Mouse (Mus musculus) embryonic stem cell, embryonic (primary cell): ENCODE data around the gene Dnajb5.

Experiments
- CTCF ChIA-PET, 4 experiments: fragments of 300-600 bp in 2 of 4; fragments of 350-600 bp in 2 of 4; sonication (Branson Sonifier 250); formaldehyde crosslinking; loops; one replicate each; lab custom pipeline; 2022; ENCODE audit warnings: inconsistent platforms in 2 of 4; lab: Charles Lee
- POLR2A ChIA-PET, 4 experiments: fragments of 300-600 bp in 2 of 4; fragments of 350-600 bp in 2 of 4; sonication (Branson Sonifier 250); formaldehyde crosslinking; loops; one replicate each; lab custom pipeline; 2022; ENCODE audit warnings: antibody characterized with exemption in 4 of 4, inconsistent platforms in 1 of 4; lab: Charles Lee

Gene Dnajb5

GRCm38 (mm10) chr4:42949676-42950051, at the start of gene Dnajb5:
Dnajb5 (plus strand) TSS chr4:42949814.
- POLR2A ChIA-PET: interaction anchor here in 3 of 4 experiments (0.6 to 3.5 kb wide), 29 partner anchors 8 to 1194 kb away, joined by 3 to 22 read pairs (median 4); partner anchors contain the start of genes Vcp (in 3 of the 3), Fancg (in 1 of the 3), Phf24 (in 1 of the 3) and Sigmar1 (in 1 of the 3)
- CTCF ChIA-PET: interaction anchor here in 3 of 4 experiments (0.7 to 4.2 kb wide), 14 partner anchors 11 to 1235 kb away, joined by 3 to 17 read pairs (median 3); partner anchors contain the start of gene Phf24 (in 1 of the 3)

- ChIA-PET CTCF (interaction anchor here in 3 of 4 experiments (0.7 to 1.5 kb wide), 5 partner anchors 15 to 60 kb away, joined by 3 to 5 read pairs (median 3); partner anchors contain the start of gene Phf24 (in 1 of the 3)), POLR2A (interaction anchor here in 2 of 4 experiments (0.6 to 1.6 kb wide), 5 partner anchors 17 to 1207 kb away, joined by 3 to 6 read pairs (median 4); no protein-coding TSS in a partner anchor)
Observed at GRCm38 (mm10) chr4:42900878-42901277, 48.7 kb upstream of the Dnajb5 start.

GRCm38 (mm10) chr4:42902174-42902573, 47.4 kb upstream of the Dnajb5 start:
- CTCF ChIA-PET: interaction anchor here in 2 of 4 experiments (0.7 to 1.5 kb wide), 3 partner anchors 9 to 32 kb away, joined by 3 read pairs; partner anchors contain the start of gene Phf24 (in 1 of the 2)
- POLR2A ChIA-PET: no interaction called here

- CTCF ChIA-PET: interaction anchor here in 3 of 4 experiments (0.6 to 1.2 kb wide), 3 partner anchors 16 to 51 kb away, joined by 3 read pairs; no protein-coding TSS in a partner anchor
- POLR2A ChIA-PET: interaction anchor here in 1 of 4 experiments (1.5 kb wide), 1 partner anchor 48 kb away, joined by 4 read pairs; no protein-coding TSS in a partner anchor
Observed at GRCm38 (mm10) chr4:42902730-42903129, 46.9 kb upstream of the Dnajb5 start.

GRCm38 (mm10) chr4:42903942-42904341, 45.7 kb upstream of the Dnajb5 start:
- CTCF ChIA-PET: interaction anchor here in 2 of 4 experiments (1.0 to 1.2 kb wide), 2 partner anchors 42 to 50 kb away, joined by 3 read pairs; no protein-coding TSS in a partner anchor
- POLR2A ChIA-PET: interaction anchor here in 2 of 4 experiments (0.7 to 1.5 kb wide), 2 partner anchors 46 to 703 kb away, joined by 3 to 4 read pairs; no protein-coding TSS in a partner anchor

- ChIA-PET POLR2A (interaction anchor here in 1 of 4 experiments (0.7 to 0.9 kb wide), 2 partner anchors 10 to 702 kb away, joined by 3 read pairs; no protein-coding TSS in a partner anchor), CTCF (interaction anchor here in 1 of 4 experiments (0.9 kb wide), 1 partner anchor 117 kb away, joined by 3 read pairs; no protein-coding TSS in a partner anchor)
Observed at GRCm38 (mm10) chr4:42904523-42904922, 45.1 kb upstream of the Dnajb5 start.

- ChIA-PET POLR2A (interaction anchor here in 1 of 4 experiments (0.9 kb wide), 1 partner anchor 10 kb away, joined by 3 read pairs; no protein-coding TSS in a partner anchor), CTCF (interaction anchor here in 2 of 4 experiments (0.7 to 0.9 kb wide), 2 partner anchors 40 to 116 kb away, joined by 3 read pairs; no protein-coding TSS in a partner anchor)
Observed at GRCm38 (mm10) chr4:42904966-42905365, 44.6 kb upstream of the Dnajb5 start.

GRCm38 (mm10) chr4:42913391-42913790, 36.2 kb upstream of the Dnajb5 start:
- ChIA-PET CTCF (interaction anchor here in 1 of 4 experiments (1.3 to 1.4 kb wide), 2 partner anchors 32 to 41 kb away, joined by 3 to 4 read pairs; no protein-coding TSS in a partner anchor), POLR2A (no interaction called here)

GRCm38 (mm10) chr4:42915311-42915710, 34.3 kb upstream of the Dnajb5 start:
- ChIA-PET POLR2A (no interaction called here), CTCF (no interaction called here)

GRCm38 (mm10) chr4:42915966-42916365, 33.6 kb upstream of the Dnajb5 start:
- CTCF ChIA-PET: interaction anchor here (0.6 to 1.8 kb wide), 6 partner anchors 14 to 95 kb away, joined by 3 to 6 read pairs (median 4); partner anchors contain the start of gene Dnajb5 (in 1 of the 4)
- POLR2A ChIA-PET: interaction anchor here in 3 of 4 experiments (0.6 to 0.7 kb wide), 3 partner anchors 30 to 95 kb away, joined by 3 to 11 read pairs (median 4); partner anchors contain the start of gene Dnajb5 (in 1 of the 3)

- CTCF ChIA-PET: interaction anchor here (0.6 to 1.8 kb wide), 7 partner anchors 15 to 94 kb away, joined by 3 to 6 read pairs (median 4); partner anchors contain the start of gene Dnajb5 (in 1 of the 4)
- POLR2A ChIA-PET: interaction anchor here in 3 of 4 experiments (0.6 to 1.4 kb wide), 4 partner anchors 16 to 94 kb away, joined by 3 to 11 read pairs (median 4); partner anchors contain the start of gene Dnajb5 (in 1 of the 3)
Observed at GRCm38 (mm10) chr4:42916617-42917401, 32.8 kb upstream of the Dnajb5 start, which contains the start of gene Phf24. Phf24 (plus strand) TSS chr4:42916660.

- POLR2A ChIA-PET: interaction anchor here in 1 of 4 experiments (1.4 kb wide), 1 partner anchor 16 kb away, joined by 4 read pairs; no protein-coding TSS in a partner anchor
Observed at GRCm38 (mm10) chr4:42917402-42917774, 32.2 kb upstream of the Dnajb5 start.

GRCm38 (mm10) chr4:42920726-42921125, 28.9 kb upstream of the Dnajb5 start:
- CTCF ChIA-PET: interaction anchor here in 1 of 4 experiments (1.6 kb wide), 1 partner anchor 41 kb away, joined by 5 read pairs; no protein-coding TSS in a partner anchor
- POLR2A ChIA-PET: interaction anchor here in 1 of 4 experiments (0.9 kb wide), 1 partner anchor 26 kb away, joined by 3 read pairs; no protein-coding TSS in a partner anchor

More at GRCm38 (mm10) chr4:42917402-42917774, 32.2 kb upstream of the Dnajb5 start:
- CTCF ChIA-PET: interaction anchor here in 1 of 4 experiments (1.1 to 1.8 kb wide), 3 partner anchors 28 to 37 kb away, joined by 3 to 5 read pairs (median 4); partner anchors contain the start of gene Dnajb5

GRCm38 (mm10) chr4:42921536-42921935, 28.1 kb upstream of the Dnajb5 start:
- POLR2A ChIA-PET: interaction anchor here (0.6 to 1.5 kb wide), 4 partner anchors 20 to 369 kb away, joined by 3 to 5 read pairs (median 4); partner anchors contain the start of gene Dnajb5 (in 1 of the 4)
- CTCF ChIA-PET: interaction anchor here in 2 of 4 experiments (0.6 to 0.7 kb wide), 2 partner anchors 17 to 156 kb away, joined by 3 to 5 read pairs; no protein-coding TSS in a partner anchor

- CTCF ChIA-PET: interaction anchor here in 1 of 4 experiments (0.6 kb wide), 1 partner anchor 16 kb away, joined by 5 read pairs; no protein-coding TSS in a partner anchor
- POLR2A ChIA-PET: interaction anchor here in 3 of 4 experiments (0.6 to 1.5 kb wide), 3 partner anchors 21 to 369 kb away, joined by 3 to 5 read pairs (median 4); partner anchors contain the start of gene Dnajb5 (in 1 of the 3)
Observed at GRCm38 (mm10) chr4:42922056-42922455, 27.6 kb upstream of the Dnajb5 start.

- ChIA-PET POLR2A (interaction anchor here in 1 of 4 experiments (1.5 kb wide), 1 partner anchor 28 kb away, joined by 4 read pairs; the partner anchor contains the start of gene Dnajb5), CTCF (no interaction called here)
Observed at GRCm38 (mm10) chr4:42922461-42922860, 27.2 kb upstream of the Dnajb5 start.

GRCm38 (mm10) chr4:42924095-42924710, 25.4 kb upstream of the Dnajb5 start:
- ChIA-PET CTCF (no interaction called here), POLR2A (interaction anchor here in 1 of 4 experiments (0.7 kb wide), 2 partner anchors 13 to 94 kb away, joined by 4 to 5 read pairs; no protein-coding TSS in a partner anchor)
